Mouse (Mus musculus) forebrain, postnatal 0 days (tissue): Measurements from ENCODE around the gene Dohh. TPM values are rescaled to one million over a fixed set of nuclear protein-coding genes. Genes with fewer than 3 reads are reported as not detected.

Source experiments
- ATAC-seq: fragments of 200-750 bp; cut with Nextera tagmentation; 2 replicates; pipeline ENCODE4 v1.8.0; 2017; ENCODE audit warnings: mild to moderate bottlenecking, moderate library complexity
- DNase-seq: peaks from one replicate; pipeline ENCODE4 v3.0.0-alpha.2; 2015
- H3K27ac ChIP-seq: fragments of 300-500 bp; sonication (generic); 2 replicates; pipeline ENCODE4 v1.5.1; 2014; ENCODE audit warnings: low read depth, mild to moderate bottlenecking, antibody characterized with exemption, low read length, moderate library complexity, mixed read lengths
- H3K27me3 ChIP-seq: fragments of 300-500 bp; sonication (generic); 2 replicates; pipeline ENCODE4 v1.6.1; 2014; ENCODE audit warnings: mild to moderate bottlenecking, low read length, mixed read lengths; ENCODE audit not compliant: insufficient read depth
- H3K36me3 ChIP-seq: fragments of 300-500 bp; sonication (generic); 2 replicates; pipeline ENCODE4 v1.6.1; 2014; ENCODE audit warnings: mild to moderate bottlenecking, moderate library complexity; ENCODE audit not compliant: insufficient read depth
- H3K4me1 ChIP-seq: fragments of 300-500 bp; sonication (generic); 2 replicates; pipeline ENCODE4 v1.6.1; 2014; ENCODE audit warnings: antibody characterized with exemption; ENCODE audit not compliant: insufficient read depth
- H3K4me2 ChIP-seq: fragments of 300-500 bp; sonication (generic); 2 replicates; pipeline ENCODE4 v1.6.1; 2014; ENCODE audit warnings: low read depth, mild to moderate bottlenecking, moderate library complexity
- H3K4me3 ChIP-seq: fragments of 300-500 bp; sonication (generic); 2 replicates; pipeline ENCODE4 v1.5.1; 2014; ENCODE audit warnings: low read depth, low read length, mixed read lengths
- H3K9ac ChIP-seq: fragments of 300-500 bp; sonication (generic); 2 replicates; pipeline ENCODE4 v1.6.1; 2014; ENCODE audit warnings: mild to moderate bottlenecking
- H3K9me3 ChIP-seq: fragments of 300-500 bp; sonication (generic); 2 replicates; pipeline ENCODE4 v1.6.1; 2016; ENCODE audit warnings: low read length
- CTCF ChIP-seq: sonication (generic); IDR thresholded peaks from 2 replicates; pipeline ENCODE4 v1.5.1; 2016; ENCODE audit warnings: antibody characterized with exemption, control low read depth, low read depth
- WGBS: fragments of 180-500 bp; shearing (Covaris S2); extraction: QIAGEN DNeasy Blood & Tissue Kit; methylation state at CpG from one replicate; pipeline ENCODE4 v1.1.7; 2014; 5-methylcytosine and 5-hydroxymethylcytosine counted together
- polyA plus RNA-seq: library from polyadenylated mRNA; unstranded; fragments of >200 nt; fragmentation: Nextera tagmentation; extraction: Ambion mirVana; gene quantifications from 2 replicates; pipeline ENCODE4 v1.2.1, GENCODE M21; 2015
- total RNA-seq: library from RNA; depleted of rRNA; stranded (reverse); fragments of >200 nt; gene quantifications from 2 replicates; pipeline ENCODE4 v1.2.3, GENCODE M21; 2014

Gene Dohh
- total and polyA plus RNA-seq, 2 experiments from 2014 or later = 111 to 126 TPM

DNA sequence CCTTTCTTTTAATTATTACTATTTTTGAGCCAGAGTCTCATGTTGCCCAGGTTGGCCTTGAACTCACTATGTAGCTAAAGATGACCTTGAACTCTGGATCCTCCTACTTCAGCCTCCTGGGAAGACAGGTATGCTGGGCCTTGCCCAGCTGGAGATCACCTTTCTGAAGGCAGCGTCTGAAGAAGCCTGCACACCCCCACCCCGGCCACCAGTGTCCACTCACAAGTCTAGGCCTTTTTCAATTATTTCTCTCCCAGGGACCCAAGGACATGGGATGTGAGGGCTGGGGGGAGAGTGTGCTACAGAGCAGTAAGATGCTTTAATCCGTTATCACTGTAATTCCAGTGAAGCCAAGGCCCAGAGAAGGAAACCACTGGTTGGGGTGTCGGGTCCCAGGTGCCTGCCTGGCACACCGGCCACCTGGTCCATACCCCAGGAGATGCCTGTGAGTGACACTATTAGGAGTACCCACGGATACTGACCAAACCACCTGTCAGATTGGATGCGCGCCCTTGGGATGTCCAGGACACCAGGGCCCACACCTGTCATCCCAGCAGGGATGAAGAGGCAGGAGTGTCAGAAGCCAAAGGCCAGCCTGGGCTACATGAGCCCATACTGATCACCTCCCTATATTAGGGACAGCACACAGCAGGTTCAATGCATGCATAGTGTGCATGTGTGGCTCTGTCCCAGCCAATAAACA is 43.7 kb downstream of the Dohh start:
- Histone ChIP-seq H3K36me3 (no peaks in the 10 kb centered on the region), H3K27ac (no peak overlapping the region), H3K4me1 (peaks cover 5% of the 10 kb centered on the region; the same call in 1 of the 2 replicates), H3K9me3 (no peaks in the 10 kb centered on the region), H3K4me3 (no peak overlapping the region), H3K27me3 (no peaks in the 10 kb centered on the region), H3K4me2 (no peak overlapping the region), H3K9ac (no peak overlapping the region)
- DNase-seq (no peak), ATAC-seq (no peak)
- 79% methylated on average over 8 of the region's 8 CpGs for WGBS
- TF ChIP-seq CTCF = no peak

DNA sequence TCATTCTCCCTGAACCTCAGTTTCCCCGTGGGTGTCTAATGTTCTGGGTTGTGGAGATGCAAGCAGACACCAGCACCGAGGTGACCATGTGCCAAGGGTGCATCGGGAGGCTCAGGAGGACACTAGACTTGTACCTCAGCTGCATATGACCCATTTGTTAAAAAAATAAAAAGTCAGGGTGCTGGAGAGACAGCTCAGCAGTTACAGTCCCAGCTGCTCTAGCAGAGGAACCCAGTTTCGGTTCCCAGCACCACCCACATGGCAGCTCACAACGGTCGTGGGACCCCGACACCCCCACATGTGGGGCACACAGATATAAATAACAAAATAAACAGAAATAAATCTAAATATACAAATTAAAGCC is 44.3 kb downstream of the Dohh start:
- no peak overlapping the region for H3K9ac ChIP-seq
- no peak overlapping the region for H3K4me2 ChIP-seq
- H3K4me3 ChIP-seq = no peak overlapping the region
- no peak overlapping the region for H3K27ac ChIP-seq
- DNase-seq (no peak), ATAC-seq (no peak)
- H3K27me3 ChIP-seq = no peaks in the 10 kb centered on the region
- no peaks in the 10 kb centered on the region for H3K36me3 ChIP-seq
- peaks cover 11% of the 10 kb centered on the region; the same call in 1 of the 2 replicates for H3K4me1 ChIP-seq
- TF ChIP-seq CTCF = no peak
- WGBS = 91% methylated on average over 7 of the region's 7 CpGs
- no peaks in the 10 kb centered on the region for H3K9me3 ChIP-seq

DNA sequence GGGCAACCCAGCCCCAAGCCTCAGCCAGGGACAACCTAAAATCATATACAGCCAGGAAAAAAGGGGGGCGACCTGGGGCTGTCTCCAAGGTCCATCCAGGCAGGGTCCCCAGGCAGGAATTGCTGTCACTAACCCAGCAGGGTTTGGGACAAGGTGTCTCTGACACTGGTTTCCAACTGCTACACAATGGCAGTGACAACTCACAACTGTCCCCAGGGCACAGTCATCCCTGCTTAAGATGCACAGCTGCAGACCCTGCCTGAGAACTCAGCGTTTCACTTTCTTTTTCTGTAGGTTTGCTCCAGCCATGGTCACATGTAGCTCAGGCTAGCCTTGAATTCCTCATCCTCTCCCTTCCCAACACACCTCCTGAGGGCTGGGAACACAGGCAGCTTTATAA is 44.9 kb downstream of the Dohh start:
- DNase-seq = no peak
- H3K4me1 ChIP-seq = peaks cover 12% of the 10 kb centered on the region; the same call in 1 of the 2 replicates
- no peaks in the 10 kb centered on the region for H3K27me3 ChIP-seq
- H3K4me2 ChIP-seq = no peak overlapping the region
- H3K9me3 ChIP-seq = no peaks in the 10 kb centered on the region
- no peak for TF ChIP-seq CTCF
- WGBS = 27% methylated on average over 2 of the region's 2 CpGs
- H3K4me3 ChIP-seq = no peak overlapping the region
- H3K9ac ChIP-seq = no peak overlapping the region
- H3K36me3 ChIP-seq = no peaks in the 10 kb centered on the region
- H3K27ac ChIP-seq = no peak overlapping the region
- ATAC-seq = no peak

DNA sequence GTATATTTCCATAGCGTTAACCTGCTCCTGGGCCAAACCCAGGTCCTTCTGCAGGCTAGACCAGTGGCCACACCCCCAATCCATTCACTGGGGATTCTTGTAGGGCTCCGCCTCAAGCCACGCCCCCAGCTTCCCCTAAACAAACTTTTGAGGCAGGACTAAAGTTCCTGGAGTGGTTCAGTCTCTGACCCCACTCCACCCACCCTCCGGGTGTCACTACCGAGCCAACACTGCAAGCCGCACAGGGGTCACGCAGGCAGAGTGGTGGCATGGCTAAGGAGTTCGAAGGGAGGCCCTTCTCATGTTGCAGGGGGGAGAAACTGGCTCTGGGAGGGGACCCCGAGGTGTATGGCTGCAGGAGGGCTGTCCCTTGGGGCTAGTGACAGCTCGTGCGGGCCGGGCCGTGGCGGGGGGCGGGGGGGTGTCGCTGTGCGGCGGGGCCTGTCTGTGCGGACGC is 45.4 kb downstream of the Dohh start:
- H3K4me2 ChIP-seq = peak overlapping the region; percentile 80
- DNase-seq (peak; percentile 57), ATAC-seq (no peak)
- H3K9ac ChIP-seq = peak overlapping the region; percentile 81
- TF ChIP-seq CTCF = no peak
- no peaks in the 10 kb centered on the region for H3K36me3 ChIP-seq
- H3K4me1 ChIP-seq = peaks cover 12% of the 10 kb centered on the region; the same call in 1 of the 2 replicates
- H3K4me3 ChIP-seq = peak overlapping the region; percentile 81
- no peaks in the 10 kb centered on the region for H3K27me3 ChIP-seq
- H3K9me3 ChIP-seq = no peaks in the 10 kb centered on the region
- H3K27ac ChIP-seq = peak overlapping the region; percentile 94
- 1% methylated on average over 15 of the region's 20 CpGs for WGBS

DNA sequence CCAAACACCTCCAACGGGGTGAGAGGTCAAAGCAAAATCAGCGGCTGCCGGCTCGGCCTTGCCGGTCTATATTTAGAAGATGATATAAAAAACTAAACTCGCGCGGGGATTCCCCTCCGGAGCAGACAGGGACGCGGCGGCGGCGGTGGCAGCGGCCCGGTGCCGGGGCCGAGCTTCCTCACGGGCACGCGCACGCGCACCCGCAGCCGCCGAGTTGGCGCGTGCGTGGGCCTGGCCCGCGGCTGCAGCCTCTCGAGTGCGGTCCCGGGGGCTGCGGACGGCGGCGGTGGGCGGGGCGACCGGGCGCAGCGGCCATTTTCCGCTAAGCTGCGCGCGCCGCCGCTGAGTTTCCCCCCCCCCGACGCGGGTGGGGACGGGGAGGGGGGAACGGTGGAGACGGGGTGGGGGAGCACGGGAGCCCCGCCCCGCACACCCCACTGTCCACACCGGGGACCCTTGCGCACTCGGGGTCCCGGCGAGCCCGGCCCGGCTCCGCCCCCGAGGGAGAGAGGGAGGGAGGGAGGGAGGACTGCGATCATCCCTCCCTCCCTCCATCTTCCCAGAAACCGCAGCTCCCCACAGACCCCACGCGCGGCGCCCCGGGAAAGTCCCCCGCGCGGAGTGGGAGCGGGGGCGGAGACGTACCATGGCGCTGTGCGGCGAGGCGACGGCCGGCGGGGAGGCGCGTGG is 46.1 kb downstream of the Dohh start:
- Histone ChIP-seq H3K36me3 (no peaks in the 10 kb centered on the region), H3K4me3 (peak overlapping the region; percentile 81), H3K27ac (peak overlapping the region; percentile 94), H3K4me1 (peaks cover 12% of the 10 kb centered on the region; the same call in 1 of the 2 replicates), H3K4me2 (peak overlapping the region; percentile 80), H3K27me3 (no peaks in the 10 kb centered on the region), H3K9me3 (no peaks in the 10 kb centered on the region), H3K9ac (peak overlapping the region; percentile 81)
- TF ChIP-seq CTCF = no peak
- DNase-seq (peak; percentile 88), ATAC-seq (peak; percentile 30)
- 9% methylated on average over 45 of the region's 89 CpGs for WGBS

DNA sequence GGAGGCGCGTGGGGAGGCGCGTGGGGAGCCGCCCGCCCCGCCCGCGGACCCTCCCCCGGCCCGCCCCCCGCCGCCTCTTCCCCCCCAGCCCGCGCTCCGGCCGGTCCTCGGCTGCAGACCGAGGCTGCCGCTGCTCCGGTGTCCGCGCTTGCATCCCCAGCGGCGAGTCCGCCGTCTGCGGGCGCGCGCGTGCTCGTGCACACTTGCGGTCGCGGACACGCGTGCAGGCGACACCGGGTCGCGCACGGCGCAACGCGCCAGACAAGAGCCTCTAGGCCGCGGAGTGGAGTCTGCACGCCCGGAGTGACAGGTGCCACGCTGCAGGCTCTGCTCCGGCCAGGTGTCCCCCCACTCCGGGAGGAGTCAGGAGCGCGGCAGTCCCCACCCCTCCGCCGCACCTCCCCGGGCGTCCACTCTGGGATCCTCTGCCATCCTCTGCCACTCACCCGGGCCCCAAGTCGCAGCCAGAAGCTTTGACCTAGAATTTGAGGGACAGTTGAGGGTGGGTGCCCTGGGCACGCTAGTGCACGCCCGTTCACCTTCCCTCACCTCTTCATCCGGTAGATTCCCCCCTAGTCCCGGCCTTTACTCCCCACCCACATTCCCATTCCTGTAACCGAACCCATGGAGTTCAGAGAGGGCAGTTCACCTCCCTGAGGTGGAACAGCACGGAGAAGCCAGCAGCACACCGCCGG is 46.8 kb downstream of the Dohh start:
- peak overlapping the region; percentile 80 for H3K4me2 ChIP-seq
- H3K27me3 ChIP-seq = no peaks in the 10 kb centered on the region
- peak overlapping the region; percentile 81 for H3K9ac ChIP-seq
- peaks cover 12% of the 10 kb centered on the region; the same call in 1 of the 2 replicates for H3K4me1 ChIP-seq
- 3% methylated on average over 33 of the region's 70 CpGs for WGBS
- peak; percentile 13 for ATAC-seq
- peak; percentile 79 for DNase-seq
- peak overlapping the region; percentile 81 for H3K4me3 ChIP-seq
- TF ChIP-seq CTCF = no peak
- peak overlapping the region; percentile 94 for H3K27ac ChIP-seq
- H3K9me3 ChIP-seq = no peaks in the 10 kb centered on the region
- no peaks in the 10 kb centered on the region for H3K36me3 ChIP-seq
